Mouse (Mus musculus) C2C12 (cell line): ENCODE measurements around the gene Hmgcs1.
"Not testable (repeated sequence)": the region's sequence is repeated elsewhere in the genome, so short reads cannot be mapped to it uniquely, and the experiment has no call there.

Experiments
- CEBPB ChIP-seq: IDR thresholded peaks from one replicate; pipeline ENCODE4 v1.6.1; 2011; ENCODE audit warnings: low read depth, mild to moderate bottlenecking, control low read depth, moderate library complexity
- CTCF ChIP-seq: IDR thresholded peaks from one replicate; pipeline ENCODE4 v1.5.1; 2011; ENCODE audit not compliant: control insufficient read depth, insufficient read depth, insufficient read length
- MAX ChIP-seq: IDR thresholded peaks from one replicate; pipeline ENCODE4 v1.6.1; 2011; ENCODE audit warnings: mild to moderate bottlenecking, control low read depth
- MYOD1 ChIP-seq: IDR thresholded peaks from one replicate; pipeline ENCODE4 v1.6.1; 2011; ENCODE audit warnings: low read depth; ENCODE audit not compliant: control insufficient read depth, insufficient read length
- MYOG ChIP-seq: IDR thresholded peaks from one replicate; pipeline ENCODE4 v1.6.1; 2011; ENCODE audit not compliant: control insufficient read depth, insufficient read length; ENCODE audit errors: extremely low read depth
- USF1 ChIP-seq: IDR thresholded peaks from one replicate; pipeline ENCODE4 v1.6.1; 2011; ENCODE audit warnings: low read depth, mild to moderate bottlenecking, control low read depth, moderate library complexity

DNA sequence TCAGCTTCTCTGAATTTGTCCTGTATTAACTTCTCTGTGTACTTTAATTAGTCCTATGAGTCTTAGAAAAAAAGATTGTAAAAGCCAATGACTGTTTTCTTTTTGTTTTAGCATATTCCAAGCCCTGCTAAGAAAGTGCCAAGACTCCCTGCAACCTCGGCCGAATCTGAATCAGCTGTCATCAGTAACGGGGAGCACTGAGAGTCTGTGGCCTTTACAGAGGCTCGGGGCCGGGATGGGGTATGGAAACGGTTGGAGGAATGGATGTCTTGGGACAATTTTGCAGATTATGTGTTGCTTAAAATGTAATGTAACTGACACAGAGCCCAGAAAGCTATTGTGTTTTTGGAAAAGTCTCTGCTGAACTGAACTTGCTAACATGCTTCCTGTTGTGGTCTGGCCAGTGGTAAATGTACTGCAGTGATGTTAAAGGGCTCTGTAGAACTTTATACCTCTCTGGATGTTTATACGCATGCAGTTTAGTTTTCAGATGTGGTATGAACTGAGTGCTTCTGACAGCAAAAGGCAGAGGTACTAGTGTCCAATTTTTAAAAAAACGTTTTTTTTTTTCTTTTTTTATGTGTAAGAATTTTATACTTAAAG, 16.2 kb downstream of the Hmgcs1 start:
- not testable (repeated sequence) for TF ChIP-seq CTCF, CEBPB, MAX, USF1, MYOG, MYOD1
